Mouse (Mus musculus): ENCODE data around the gene Enox1.

The Enox1 gene

DNA sequence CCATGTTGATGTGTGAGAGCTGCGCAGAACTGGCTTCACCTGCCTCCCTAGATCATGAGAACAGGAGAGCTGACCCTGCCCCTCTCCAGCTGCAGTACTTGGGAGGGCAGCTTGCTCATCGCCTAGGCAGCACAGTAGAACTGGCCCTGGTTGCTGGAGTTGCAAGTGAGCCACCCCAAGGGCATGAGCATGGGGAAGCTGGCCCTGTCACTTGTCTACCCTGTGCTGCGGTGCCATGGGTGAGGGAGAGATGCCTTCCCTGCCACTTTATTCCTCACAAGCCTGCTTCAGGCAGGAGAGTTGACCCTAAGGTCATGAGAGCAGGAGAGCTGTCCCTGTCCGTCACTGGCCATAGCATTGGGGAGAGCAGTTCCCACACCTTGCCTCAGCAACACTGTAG is 295.4 kb downstream of the Enox1 start:
- no peak for DNase-seq (ENCODE audit: low spot score)

DNA sequence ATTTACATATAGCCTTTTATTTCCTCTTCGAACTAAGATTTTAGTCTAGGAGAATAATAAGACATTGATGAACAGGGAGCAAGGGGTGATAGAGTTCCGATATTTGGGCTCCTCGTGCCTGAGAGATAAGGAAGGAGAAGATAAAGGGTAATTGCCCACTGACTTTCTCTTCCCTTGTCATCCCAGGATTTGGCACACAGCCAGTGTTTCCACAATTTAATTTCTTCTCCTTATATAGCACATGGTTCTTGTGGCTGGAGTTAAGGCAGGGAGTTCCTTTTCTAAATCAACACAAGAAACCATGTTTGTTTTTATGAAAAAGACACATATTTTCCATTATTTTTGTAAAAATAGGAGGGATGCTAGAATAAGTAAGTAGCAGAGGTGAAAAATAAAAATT is 299.5 kb downstream of the Enox1 start:
- no peak for DNase-seq (ENCODE audit: low spot score)

DNA sequence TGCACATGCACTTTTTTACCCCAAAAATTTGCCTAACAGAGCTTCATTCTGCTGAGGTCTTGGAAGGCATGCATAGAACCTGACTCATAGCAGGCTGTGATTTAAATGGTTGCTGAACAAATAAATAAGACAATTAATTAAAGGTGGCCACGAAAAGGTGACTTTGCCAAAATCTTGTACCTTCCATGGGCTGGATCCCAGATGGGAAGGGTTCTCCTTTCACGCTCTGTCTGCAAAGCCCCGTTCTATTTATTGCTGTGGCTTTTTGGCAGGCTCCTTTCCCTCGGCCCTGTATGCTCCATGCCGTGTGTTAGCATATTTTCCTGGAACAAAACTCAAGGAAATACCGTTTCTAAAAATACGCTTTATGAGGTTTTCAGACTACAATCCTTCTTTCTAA is 300.3 kb downstream of the Enox1 start:
- DNase-seq (ENCODE audit: low spot score), result no peak

DNA sequence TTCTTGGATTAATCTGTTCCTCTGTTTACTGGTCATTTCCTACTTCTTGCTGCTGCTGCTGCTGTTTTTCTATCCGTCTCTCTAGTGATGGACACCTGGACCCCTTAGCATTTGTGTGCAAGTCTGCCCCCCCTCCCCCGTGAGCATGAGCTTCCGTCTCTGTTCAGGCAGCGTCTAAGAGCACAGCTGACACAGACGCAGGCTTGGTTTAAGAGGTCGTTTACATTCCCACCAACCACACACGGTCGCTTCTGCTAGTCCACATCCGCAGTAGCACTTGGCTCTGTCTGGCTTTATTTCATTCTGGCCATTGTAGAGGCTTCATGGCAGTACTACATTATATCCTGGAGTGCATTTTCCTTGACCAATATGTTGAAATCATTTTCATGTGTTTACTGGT is 301.7 kb downstream of the Enox1 start:
- DNase-seq (ENCODE audit: low spot score), result no peak

DNA sequence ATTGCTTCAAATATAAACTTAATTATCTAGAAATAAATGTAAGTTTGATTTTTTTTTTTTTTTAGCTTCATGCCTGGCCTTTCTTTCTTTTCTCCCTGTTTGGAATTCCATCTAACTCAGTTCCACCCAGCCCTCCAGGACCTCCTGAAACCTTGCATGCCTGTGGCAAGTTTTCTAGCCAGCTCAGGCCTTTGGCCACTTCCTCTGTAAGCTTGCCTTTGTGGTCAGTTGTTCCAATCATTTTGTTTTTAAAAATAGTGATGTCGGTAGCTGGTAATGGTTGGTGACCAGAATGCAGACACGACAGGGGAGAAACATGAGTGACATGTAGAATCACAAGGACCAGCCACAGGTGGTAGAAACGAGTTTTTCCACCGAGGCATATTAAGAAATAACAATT is 307.4 kb downstream of the Enox1 start:
- no peak for DNase-seq (ENCODE audit: low spot score)

DNA sequence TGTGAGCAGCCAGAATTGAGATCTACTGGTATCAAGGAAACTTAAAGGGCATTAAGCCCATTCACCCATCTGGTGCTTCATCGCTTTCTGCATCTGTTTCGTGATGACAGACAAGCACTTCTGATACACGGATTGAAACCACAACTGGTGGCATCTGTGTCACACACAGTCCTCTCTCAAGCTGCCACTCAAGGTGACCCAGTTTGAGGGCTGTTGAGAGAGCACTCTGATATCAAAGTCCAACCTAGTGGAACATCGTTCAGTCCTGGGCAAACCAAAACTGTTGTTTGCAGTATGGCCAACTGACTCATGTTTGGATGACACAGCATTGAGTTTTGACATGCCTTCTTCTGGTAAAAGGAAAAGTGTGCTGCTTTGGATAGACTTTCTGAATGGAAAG is 308.2 kb downstream of the Enox1 start:
- no peak for DNase-seq (ENCODE audit: low spot score)

DNA sequence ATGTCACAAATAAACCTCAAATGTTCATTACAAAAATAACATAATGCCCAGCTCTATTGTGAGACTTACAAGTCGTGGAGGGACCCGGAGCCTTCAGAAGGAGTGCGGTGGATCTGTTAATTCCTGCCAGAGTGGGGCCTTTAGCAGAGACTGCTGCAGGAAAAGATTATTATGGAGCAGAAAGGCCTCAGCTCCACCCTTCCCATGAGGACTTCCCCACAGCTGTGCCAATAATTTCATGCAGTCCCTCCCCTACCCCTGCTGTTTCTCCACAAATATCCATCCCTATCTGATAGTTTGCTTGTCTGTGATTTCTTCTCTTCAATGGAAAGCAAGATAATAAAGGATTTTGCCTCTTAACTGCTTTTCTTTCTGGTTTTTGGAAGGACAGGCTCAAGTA is 314.0 kb downstream of the Enox1 start:
- no peak for DNase-seq (ENCODE audit: low spot score)

DNA sequence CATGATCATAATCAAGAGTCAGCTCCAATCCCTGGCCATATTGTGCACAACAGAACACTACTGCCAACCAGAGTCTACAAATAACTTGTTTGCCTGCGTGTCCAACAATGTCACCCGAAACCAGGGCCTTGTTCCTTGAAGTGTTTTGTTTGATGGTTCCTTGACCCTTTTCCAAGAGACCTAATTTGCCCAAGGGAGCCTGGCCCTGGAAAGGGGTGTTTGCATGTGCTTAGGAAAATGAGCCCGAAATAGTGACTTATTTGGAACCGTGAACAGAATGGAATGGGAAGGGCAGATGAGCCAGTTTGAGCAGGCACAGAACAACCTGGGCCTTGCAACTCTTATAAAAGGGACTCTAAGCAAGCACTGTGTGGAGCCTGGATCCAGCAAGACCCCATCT is 316.9 kb downstream of the Enox1 start:
- DNase-seq (ENCODE audit: low spot score), result no peak

DNA sequence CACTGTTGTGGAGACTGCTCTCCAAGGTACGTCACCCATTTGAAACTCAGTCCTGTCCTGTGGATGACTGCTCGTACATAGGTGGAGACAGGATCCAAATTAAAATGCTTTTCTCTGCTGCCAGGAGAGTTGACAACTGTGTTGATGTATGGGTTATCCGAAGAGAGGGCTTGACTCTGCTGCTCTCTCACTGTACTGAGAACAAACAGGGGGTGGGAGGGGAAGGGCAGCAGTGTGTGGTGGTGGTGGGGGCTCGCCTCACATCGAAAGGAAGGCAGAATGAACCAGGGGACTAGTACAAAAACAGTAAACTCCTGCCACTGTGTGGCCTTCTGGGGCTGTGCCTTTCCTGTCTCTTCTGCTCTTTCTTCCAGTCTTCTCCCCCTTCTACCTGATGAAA is 317.5 kb downstream of the Enox1 start:
- DNase-seq (ENCODE audit: low spot score), result no peak

DNA sequence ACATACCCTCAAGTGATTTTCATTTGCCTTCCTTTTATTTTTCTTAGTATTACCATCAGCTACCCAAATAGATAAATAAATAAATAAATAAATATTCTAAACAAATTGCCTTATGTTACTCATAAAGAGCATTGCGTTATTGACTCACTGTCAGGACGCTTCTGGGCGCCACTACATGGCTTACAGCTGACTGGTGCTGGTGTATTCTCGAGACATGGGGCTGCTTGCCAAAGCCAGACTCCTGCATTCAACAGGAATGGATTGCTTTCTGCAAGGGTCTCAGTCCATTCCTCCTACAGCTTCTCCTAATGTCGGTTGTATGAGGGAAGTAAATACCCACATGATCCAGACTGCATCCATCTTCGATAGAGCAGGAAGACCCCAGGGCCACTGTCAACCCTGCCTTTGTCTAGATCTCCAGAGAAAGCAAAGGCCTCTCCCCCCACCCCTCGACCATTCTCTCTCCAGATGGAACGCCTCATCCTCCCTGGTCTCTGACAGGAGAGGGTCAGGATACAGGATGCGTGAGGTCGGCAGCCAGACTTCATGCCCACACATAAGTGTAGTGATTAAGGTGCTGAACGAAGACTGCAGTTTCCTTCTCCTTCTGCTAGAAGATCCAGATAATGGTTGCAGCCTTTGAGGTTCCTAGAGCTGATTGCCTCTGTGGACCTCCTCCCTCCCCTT is 318.7 kb downstream of the Enox1 start:
- DNase-seq (ENCODE audit: low spot score), result no peak

DNA sequence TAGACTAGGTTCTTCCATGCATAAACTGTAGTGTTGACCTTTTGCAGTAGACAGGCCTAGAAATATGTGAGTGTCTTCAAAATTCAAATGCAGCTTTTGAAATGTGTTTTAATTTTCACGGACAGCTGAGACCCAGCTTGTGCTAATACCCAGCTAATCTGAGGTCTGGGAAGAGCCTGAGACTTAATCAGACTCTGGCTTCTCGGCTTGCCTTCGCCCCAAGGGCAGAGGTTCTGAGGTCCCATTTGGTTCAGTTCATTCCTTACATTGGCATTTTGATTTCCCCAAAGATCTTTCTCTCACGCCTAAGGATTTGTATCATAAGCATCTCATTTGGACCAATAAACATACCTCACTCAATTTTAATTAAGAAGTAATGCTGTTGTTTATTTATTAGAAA is 321.1 kb downstream of the Enox1 start:
- no peak for DNase-seq (ENCODE audit: low spot score)

DNA sequence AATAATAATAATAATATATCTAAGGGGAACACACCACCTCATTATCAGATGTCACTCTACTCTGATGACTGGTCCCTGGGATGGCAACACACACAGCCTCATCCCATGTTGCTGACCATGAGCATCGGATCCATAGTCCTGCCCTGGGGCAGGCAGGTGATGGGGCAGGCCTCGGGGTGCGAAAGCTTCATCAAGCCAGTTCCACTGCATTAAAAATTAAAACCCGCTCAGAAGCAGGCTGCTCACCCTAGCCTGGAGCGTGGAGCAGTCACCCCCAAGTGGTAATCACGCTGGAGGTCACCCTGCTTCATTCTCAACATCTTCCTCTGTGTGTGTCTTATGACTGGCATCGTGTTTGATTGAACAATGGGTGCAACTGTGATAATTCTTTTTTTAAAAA is 321.6 kb downstream of the Enox1 start:
- DNase-seq (ENCODE audit: low spot score), result no peak

DNA sequence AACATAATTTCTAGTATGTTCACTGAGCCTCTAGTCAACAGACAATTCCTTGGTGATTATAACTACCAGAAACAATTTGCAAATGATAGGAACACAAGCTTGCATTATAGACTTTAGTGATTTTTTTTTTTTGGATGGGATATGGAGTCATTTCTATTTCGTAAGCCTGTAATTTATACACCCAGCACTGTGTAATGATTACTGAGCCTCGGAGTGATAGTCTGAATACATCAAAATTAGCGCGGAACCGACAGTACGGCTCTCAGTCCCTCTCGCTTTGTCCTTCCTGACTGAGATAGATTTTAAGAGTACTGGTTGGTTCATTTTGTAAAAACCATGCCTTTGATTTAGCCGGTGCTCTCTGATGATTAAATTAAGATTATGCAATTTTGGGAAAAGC is 322.1 kb downstream of the Enox1 start:
- DNase-seq (ENCODE audit: low spot score), result no peak

DNA sequence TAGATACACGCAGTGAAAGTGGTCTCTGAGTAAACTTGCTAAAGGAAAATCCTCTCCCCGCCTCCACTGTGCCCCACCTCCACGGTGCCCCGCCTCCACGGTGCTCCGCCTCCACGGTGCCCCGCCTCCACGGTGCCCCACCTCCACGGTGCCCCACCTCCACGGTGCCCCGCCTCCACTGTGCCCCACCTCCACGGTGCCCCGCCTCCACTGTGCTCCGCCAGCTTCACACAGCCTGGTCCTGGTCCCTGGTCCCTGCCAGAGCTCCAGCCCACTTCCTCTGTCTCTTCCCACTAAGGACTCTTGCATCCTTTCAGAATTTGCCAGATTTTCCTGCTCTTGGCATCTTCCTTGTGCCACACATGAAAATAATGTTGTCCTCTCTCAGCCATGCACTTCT is 326.5 kb downstream of the Enox1 start:
- DNase-seq (ENCODE audit: low spot score), result no peak

DNA sequence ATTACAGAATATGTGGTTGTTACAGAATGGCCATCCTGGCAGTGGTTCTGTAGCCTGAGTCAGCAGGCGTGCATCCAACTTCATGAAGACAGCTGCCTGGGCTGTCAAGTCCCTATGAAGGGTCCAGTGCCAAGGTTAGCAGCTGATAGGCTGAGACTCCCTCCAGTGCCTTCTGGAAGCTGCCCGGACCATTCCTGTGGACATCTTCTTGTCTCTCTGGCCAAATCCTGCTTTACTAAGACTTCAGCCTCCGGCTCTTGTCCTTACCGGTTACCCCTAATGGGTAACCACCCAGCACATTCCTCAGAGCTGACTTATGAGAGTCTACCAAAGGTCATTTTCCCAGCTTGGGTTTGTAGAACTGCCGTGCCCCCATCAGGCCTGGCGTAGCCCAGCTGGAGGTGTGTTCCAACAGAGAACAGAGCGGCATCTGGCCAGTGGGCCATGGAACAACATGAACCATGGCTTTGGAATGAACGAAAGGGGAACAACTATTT is 328.4 kb downstream of the Enox1 start:
- no peak for DNase-seq (ENCODE audit: low spot score)

DNA sequence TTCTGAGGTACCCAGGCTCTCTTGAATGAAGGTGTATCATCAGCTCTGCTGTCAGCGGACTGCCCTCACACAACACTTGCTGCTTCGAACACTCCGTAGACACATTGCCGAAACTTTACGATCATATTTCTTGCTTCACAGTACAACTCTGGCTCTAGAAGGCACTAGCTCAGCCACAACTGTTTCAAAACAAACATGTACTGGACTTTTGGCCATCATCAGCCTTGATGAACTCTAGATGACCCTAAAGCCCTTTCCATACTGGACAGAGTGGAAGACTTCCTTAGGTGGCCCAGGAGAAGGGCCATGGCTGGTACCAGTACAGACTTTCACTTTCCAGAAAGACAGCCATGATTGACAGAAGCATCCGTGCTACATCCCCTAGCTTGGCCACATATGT is 334.1 kb downstream of the Enox1 start:
- DNase-seq (ENCODE audit: low spot score), result no peak

DNA sequence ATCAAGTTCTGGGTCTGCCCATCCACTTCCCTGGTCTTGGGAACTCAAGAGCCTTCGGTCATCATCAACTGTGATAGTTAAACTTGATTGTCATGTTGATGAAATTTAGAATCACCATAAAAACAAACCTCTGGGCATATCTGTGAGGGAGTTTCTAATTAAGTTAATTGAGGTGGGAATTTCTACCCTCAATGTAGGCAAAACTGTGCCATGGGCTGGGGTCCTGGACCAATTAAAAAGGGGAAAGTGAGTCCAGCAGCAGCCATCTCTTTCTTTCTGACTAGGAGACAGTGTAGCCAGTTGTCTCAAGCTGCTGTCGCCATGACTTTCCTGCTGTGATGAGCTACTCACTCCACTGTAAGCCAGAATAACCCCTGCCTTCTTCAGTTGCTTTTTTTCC is 335.2 kb downstream of the Enox1 start:
- DNase-seq (ENCODE audit: low spot score), result no peak

DNA sequence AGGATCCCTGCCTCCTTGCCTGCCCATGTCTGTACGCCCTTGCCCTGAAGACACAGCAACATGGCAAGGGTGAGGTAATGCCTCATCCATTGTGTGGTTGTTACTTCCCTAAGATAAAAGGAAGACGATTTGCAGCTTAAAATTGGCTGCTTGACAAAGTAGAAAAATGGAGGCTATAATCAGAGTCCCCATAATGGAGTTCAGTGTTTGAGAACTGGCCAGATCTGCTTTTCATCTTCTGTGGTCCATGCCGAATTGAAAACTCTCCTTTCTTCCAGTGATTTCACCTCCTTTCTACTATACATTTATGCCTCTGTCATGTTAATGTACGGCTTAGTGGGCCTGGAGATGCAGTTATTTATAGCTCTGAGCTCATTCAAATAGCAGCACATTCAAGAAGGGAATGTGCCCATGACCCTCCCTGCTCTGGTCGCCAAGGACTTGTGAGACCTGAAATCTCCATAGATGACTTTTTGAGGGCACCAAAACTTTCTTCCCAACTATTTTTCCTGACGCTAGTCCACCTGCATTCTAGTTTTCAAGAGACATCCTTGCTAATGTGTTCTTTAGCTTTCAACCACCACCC is 343.5 kb downstream of the Enox1 start:
- DNase-seq (ENCODE audit: low spot score), result no peak

DNA sequence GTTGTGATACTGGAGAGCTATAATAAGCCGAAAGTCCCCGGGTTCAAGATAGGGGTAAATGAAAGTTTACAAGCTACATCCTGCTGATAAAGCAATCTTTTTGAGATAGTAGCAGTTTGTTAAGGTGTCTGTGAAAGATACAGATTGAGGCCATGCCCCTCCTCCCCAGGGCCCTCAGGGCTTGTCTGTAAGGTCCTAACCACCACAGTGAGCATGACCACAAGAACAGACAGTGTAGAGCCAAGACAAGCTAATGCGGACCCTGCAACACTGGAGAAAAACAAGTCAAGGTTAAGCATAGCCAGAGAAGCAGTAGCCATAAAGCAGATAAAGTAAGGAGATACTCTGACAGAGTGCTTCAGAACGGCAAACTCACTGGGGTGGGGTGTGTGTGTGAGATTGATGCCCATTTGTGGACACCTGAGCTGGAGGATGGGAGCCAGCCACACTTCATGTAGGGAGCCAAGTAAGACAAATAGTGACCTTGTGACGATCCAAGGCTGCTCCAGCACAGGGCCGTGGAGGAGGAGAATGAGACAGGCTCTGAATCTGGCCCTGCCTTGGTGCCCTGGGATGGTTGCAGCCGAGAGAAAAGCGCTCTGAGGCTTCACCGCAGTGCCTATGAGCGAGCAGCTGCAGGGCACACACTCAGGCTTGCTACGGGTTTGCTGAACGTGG is 348.0 kb downstream of the Enox1 start:
- DNase-seq (ENCODE audit: low spot score), result no peak

DNA sequence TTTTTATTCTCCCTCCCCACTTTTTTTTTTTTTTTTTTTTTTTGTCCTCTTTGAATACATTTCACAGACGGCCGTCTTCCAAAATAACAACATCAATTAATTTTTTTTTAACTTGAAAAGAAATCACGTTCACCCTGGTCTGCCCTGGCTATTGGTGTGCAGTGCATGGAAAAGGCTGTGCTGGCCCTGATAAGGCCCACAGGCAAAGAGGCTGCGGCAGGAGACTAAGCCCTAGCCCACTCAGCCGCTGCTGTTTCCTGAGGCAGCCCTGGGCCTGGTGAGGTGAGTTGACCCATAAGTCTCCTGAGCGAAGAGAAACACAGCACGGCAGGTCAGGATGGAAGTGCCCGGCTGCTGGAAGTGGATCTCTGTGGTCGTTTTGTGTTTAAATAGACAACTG is 349.8 kb downstream of the Enox1 start:
- no peak for DNase-seq (ENCODE audit: low spot score)

DNA sequence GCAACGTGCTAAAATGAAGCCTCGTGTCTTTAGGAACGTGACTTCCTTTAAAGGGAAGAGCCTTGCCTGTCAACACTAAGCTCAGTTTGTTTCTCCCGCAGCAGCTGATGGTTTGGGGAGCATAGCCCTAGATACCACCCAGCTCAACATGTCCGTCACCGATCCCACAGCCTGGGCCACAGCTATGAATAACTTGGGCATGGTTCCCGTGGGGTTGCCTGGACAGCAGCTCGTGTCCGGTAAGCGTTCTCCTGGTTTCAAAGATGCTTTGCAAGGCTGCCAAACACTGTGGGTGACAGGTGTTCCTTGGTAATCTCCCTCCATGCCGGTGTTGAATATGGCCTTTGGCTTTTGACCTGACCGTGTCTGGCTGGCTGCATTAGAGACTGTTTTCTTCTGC is 351.5 kb downstream of the Enox1 start:
- no peak for DNase-seq (ENCODE audit: low spot score)

DNA sequence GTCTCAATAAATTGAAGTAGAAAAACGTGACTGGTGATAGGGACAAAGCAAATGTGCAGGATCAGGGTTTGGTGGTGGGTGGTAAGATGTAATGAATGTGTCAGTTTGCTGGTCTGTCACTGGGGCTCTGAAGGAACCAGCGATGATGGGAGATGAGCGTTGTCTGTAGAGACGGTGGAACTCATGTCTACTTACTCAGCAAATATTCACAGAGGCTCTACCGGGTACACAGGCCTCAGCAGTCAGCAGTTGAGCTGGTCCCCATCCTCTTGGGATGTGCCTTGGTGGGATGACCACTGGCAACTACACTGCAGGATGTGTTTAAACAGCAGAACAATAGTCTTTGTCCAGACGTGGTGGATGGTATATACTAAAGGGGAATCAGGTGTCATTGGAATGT is 352.5 kb downstream of the Enox1 start:
- no peak for DNase-seq (ENCODE audit: low spot score)

DNA sequence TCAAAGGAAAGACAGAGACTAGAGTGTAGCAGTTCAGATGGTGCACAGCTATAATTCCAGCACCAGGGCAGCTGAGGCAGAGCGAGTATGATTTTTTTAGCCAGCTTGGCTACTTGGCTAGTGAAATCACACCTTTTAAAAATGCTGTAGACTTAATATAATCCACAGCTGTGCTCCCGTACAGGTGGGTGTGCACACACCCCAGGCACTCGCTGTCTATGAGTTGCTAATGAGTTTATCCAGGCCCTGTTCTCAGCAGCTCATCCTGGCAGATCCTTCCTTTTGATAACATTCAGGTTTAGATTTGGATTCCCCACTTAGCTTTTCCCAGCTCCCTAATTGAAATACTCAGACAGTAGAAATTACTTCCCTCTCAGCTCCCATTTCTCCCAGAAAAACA is 353.4 kb downstream of the Enox1 start:
- no peak for DNase-seq (ENCODE audit: low spot score)
